Mouse (Mus musculus): ENCODE results near the gene Kat7.

Gene Kat7

DNA sequence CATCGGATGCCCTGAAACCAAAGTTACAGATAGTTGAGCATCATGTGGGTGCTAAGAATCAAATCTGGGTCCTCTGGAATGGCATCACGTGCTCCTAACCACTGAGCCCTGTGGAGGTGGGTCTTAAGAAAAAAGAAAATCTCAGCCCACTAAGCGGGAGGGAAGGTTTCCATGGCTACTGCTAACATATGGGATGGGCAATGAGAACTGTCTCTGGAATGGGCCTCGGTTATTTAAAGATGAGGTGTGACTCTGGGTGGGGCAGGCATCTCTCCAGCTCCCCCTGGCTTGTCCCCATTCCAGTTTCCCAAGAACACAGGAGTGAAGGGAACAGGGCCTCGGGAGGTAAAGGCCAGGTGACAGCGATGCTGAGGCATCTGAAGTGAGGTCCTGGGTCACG is 64.6 kb downstream of the Kat7 start:
- no peak for TF ChIP-seq GATA4 (IDR thresholded peaks at IDR 0.05; ENCODE audit: insufficient replicate concordance, low read length)

DNA sequence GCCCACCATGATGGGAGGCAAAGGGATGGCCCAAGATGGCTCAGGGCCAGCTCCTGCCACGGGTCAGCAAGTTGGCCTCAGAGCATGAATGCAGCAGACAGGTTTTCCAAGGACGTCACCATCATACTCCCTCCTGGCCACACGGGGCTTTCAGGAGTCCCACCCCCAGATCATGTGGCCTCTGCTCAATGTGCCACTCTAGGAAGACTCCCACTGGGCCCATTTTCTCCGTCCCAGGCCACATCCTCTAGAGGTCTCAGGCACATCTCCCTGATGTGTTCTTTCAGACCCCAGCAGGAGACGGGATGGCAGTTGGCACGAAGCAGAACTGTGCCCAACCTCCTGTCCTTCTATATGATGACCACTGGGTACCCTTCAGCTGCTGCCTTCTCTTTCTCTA is 67.4 kb downstream of the Kat7 start:
- no peak for TF ChIP-seq GATA4 (IDR thresholded peaks at IDR 0.05; ENCODE audit: insufficient replicate concordance, low read length)

DNA sequence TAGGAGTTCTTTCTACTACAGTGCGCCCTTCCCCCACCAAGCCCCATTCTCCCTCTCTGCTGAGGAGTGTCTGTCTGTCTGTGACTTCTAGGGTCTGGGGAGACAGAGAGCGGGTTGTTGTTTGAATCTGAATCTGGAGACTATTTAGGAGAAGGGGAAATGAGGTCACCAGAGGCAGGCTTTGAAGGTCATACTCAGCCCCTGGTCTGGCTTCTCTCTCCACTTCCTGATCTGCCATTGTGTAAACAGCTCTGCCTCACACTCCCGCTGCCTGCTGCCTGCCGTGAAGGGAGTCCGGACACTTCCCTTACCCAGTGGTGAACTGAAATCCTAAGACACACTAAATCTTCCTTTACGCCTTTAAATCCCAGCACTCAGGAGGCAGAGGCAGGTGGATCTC is 71.6 kb downstream of the Kat7 start:
- TF ChIP-seq GATA4 (IDR thresholded peaks at IDR 0.05; ENCODE audit: insufficient replicate concordance, low read length) = no peak

GRCm38 (mm10) chr11:95232329-95232696 is 77.7 kb downstream of the Kat7 start:
- no peak for TF ChIP-seq GATA4 (IDR thresholded peaks at IDR 0.05; ENCODE audit: insufficient replicate concordance, low read length)

DNA sequence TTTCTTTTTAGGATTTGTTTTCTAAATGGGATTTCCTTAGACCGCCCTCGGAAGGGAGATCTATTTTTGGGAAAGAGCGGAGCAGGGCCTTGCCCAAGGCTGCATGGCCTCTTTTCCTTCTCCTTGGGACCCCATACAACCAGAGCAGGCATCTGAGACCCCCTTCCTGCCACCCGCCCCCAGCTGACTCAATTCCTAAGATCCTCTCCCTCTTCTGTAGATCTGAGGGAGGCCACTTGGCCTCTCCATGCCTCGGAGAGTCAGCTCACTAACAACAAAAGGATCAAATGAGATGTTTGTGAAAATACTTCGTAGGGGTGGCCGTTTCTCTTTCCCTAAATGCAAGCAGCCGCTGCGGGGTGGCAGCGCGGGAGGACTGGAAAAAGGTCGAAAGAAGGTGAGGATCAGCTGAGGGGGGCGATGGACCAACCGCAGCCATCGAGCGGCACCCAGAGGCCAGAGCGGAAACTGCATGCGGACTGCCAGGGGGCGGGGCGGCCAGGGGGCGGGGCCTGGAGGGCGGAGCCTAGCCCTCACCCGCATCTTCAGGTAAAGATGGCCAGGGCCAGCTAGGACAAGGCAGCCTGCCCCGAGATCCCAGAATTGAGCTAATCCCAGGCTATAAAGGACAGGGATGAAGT is 78.2 kb downstream of the Kat7 start:
- no peak for TF ChIP-seq GATA4 (IDR thresholded peaks at IDR 0.05; ENCODE audit: insufficient replicate concordance, low read length)

DNA sequence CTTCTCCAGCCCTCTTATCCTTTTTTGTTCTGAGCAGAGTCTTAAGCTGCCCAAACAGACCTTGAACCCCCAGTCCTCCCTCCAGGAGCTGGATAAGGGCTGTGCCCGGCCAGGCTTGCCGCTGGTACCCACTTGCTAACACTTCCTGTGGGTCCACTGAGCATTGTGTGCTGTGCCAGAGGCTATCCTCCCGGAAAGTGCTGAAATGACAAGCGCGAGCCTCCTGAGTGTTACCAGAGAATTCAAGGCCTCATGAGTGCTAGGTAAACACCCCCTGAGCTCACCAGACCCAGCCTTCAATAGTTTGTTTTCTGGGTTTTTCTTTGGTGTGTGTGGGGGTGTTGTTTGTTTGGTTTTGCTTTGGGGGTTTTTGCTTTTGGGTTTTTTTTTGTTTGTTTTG is 82.6 kb downstream of the Kat7 start:
- no peak for TF ChIP-seq GATA4 (IDR thresholded peaks at IDR 0.05; ENCODE audit: insufficient replicate concordance, low read length)

- no peak for TF ChIP-seq GATA4 (IDR thresholded peaks at IDR 0.05; ENCODE audit: insufficient replicate concordance, low read length)
Measured at GRCm38 (mm10) chr11:95225448-95225847, 84.6 kb downstream of the Kat7 start.

Measured in liver, adult (tissue).